Mouse (Mus musculus) thymus, adult 18-20 months (tissue): ENCODE data around the gene Atg2a.

Source experiments
- DNase-seq, 2 experiments: peaks; one replicate each; pipeline ENCODE4 v3.0.0; 2022; ENCODE audit warnings: mixed read lengths in 2 of 2

Gene Atg2a

DNA sequence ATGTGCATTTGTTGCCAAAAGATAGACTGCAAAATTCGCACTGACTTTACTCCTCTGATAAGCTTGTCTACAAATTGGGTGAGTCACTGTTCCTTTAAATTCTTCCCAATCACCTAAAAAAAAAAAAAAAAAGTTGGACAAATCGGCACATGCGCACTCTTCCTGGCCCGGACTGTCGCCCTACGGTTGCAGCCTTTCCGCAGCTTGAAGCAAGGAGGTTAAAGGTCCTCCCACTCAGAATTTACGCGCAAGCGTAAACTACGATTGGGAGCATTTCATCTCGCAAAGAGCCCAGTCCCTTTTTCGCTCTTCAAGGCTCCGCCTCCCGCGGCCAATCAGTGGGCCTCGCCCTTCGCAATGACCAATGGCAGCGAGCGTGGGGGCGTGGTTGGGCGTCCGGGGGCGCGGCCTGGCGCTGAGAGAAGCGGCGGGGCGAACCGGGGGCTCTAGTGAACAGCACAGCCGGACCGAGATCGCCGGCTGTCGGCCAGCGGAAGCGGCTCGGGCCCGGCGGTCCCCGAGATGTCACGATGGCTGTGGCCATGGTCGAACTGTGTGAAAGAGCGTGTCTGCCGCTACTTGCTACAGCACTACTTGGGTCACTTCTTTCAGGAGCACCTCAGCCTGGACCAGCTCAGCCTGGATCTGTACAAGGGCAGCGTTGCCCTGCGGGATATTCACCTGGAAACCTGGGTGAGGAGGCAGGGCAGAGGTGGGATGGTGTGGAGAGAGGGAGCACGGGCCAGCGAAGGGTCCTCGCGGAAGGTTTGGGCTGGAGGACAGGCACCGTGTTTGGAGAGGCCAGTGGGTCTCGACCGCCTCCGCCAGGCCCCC is at the start of gene Atg2a:
Gene Atg2a (plus strand): TSS at position 395 of the 834 bp plus-strand sequence.
- DNase-seq = peak; percentile 97 to 99

- DNase-seq = no peak
Observed at GRCm38 (mm10) chr19:6204265-6204664, 37.2 kb upstream of the Atg2a start.

DNA sequence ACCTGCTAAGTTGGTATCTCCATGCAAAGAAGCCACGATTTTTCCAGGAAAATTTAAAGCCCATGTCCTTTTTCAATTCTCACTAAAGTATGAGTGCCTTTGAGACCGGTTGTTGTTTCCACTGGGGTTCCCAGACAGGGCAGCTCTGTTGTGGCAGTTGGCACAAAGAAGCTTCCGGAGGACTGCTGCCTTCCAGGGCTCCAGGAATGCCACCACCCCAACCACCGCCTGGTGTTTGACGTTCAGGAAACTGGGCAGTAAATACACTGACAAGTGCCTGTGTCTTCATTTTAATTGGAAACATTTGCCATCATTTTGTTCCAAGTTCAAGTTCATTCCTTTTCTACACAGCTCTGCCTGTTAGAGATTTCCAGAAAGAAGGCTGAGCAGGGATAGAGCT is 34.8 kb upstream of the Atg2a start:
- DNase-seq = no peak

- DNase-seq = no peak
Observed at GRCm38 (mm10) chr19:6216046-6216705, 25.3 kb upstream of the Atg2a start.

GRCm38 (mm10) chr19:6218606-6219005 is 22.9 kb upstream of the Atg2a start:
- DNase-seq = no peak

DNA sequence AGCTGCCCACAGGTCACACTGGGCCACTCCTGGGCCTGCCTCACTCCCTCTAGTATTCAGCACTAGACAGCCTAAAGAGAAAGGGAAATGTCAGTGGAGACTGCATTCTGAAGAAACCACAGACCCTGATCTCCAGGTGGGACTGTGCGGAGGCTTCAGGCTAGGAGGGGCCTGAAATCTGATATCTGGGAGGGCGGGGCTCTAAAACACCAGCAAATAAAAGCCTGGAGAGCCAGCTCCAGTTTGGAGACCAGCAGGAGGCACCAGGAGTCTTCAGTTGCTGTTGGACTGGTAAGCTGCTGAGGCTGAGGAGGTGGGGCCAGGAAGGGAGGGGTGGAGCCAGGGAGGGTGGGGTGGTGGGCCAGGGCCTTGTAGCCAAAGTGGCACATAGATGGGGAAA is 15.3 kb upstream of the Atg2a start, which contains the start of gene Gpha2:
Gene Gpha2 (plus strand): TSS at position 246 of the 400 bp plus-strand sequence.
- DNase-seq = no peak

DNA sequence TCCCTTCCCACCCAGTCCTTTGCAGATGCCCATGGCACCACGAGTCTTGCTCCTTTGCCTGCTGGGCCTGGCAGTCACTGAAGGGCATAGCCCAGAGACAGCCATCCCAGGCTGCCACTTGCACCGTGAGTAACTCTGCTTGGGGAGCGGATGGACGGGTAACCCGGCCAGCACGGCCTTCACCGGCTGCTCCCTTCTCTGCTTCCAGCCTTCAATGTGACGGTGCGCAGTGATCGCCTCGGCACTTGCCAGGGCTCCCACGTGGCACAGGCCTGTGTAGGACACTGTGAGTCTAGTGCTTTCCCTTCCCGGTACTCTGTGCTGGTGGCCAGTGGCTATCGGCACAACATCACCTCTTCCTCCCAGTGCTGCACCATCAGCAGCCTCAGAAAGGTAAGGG is 14.7 kb upstream of the Atg2a start:
- DNase-seq = no peak

DNA sequence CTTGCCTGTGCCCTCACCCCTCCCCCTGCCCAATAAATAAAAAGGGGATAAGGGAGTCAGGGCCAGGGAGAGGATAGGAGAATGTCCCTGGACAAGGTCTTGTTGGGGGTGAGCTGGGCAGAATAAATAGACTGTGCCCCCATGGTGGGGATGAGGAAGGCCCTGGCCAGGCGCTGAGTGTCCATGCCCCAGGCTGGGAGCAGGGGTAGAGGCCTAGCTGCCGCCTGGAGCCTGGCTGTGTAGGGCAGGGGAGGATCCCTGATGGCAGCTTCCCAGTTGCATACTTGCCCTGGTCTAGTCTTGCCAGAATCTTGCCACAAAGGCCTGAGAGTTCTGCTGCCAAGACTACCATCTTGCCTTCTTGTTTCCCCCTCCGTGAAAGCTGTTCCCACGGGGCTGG is 13.6 kb upstream of the Atg2a start:
- no peak for DNase-seq

DNA sequence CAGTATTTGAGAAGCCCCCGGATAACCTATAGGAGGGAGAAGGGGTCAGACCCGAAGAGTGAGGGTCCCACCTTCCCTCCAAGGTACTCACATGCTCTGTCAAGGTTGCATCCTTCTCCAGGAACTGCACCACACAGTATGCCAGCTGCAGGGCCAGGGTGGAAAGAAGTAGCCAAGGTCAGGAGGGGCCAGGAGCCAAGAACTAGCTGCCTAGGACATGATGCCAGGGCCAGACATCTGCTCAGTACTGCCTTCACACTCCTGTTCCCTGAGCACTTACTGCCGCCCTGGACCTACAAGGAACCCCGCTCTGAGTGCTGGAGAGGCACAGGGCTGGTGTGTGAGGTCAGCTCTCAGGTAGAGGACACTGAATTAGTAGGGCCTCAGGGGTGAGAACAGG is 11.1 kb upstream of the Atg2a start:
- DNase-seq = no peak

DNA sequence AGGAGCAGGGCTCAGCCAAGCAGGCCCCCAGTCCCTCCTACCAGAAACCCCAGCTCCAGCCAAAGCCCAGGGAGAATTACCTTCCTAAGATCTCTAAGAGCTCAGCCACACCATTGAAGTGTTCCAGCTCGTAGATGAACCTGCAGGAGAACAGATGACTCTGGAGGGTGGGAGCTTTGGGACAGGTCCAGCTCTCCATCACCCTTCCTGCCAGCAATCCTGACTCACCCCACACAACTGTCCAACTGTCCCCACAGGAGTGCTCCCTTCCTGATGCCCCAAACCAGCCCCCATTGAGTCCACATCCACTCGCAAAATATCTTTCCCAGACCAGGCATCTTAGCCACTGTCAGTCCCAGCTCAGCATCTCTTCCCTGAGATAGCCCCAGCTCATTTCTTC is 10.4 kb upstream of the Atg2a start:
- no peak for DNase-seq

DNA sequence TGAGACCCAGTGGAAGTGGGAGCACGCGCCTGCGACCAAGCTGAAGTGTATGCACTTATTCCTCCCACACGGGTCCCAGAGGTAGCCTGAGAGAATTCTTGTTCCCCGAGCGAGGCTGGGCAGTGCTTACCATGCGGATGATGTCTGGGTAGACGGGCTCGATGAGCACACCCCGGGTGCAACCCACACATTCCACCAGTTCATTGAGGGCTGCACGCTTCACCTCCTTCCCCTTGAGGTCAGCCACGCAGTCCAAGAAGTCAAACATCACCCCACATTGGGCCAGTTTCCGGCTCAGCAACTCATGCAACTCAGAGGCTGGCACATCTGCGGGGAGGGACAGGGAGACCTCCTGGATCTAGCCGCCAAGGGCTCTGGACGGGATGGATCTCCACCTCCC is 7.8 kb upstream of the Atg2a start:
- DNase-seq = no peak

DNA sequence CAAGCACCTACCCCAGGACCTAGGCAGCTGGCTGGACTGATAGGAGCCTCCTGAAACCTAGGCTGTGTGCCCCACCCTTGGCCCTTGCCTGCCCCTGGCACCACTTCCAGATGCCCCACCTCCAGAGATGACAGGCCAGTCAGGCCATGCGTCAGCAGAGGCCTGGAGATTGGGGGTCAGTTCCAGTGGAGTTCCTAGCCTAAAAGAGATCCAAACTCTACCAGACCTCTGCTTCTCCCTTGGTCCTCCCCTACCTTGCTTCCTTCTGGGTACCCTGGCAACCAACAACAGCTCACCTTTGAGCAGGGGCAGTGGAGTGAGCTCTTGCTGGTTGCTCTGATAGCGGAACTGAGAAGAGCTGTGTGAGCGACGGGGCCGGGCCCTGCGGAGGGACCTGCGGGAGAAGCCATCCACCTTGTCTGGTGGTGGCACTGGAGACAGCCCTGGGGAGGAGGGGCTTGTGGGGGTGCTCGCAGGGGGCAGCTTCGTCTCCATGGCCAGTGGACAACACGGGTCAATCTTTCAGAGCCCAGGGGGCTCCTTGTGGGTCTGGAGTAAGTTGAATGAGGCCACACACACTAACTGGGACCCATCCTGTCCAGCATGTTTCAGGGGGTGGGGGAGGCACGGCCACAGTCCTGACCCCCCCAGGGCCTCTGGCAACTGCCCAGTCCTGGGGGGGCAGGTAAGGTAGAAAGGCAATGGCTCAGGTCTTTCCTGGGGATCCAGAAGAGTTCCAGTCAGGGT is 7.0 kb upstream of the Atg2a start:
- no peak for DNase-seq

- DNase-seq = peak; percentile 95 to 96
Observed at GRCm38 (mm10) chr19:6235084-6236052, 6.1 kb upstream of the Atg2a start, which contains the start of gene Ppp2r5b. Ppp2r5b (minus strand) TSS chr19:6235872.

GRCm38 (mm10) chr19:6236053-6236441 is 5.4 kb upstream of the Atg2a start:
- peak; percentile 78 to 89 for DNase-seq

GRCm38 (mm10) chr19:6236842-6237241 is 4.6 kb upstream of the Atg2a start:
- no peak for DNase-seq

- DNase-seq = no peak
Observed at GRCm38 (mm10) chr19:6238740-6239139, 2.7 kb upstream of the Atg2a start.

- DNase-seq = no peak
Observed at GRCm38 (mm10) chr19:6240136-6240535, 1.3 kb upstream of the Atg2a start.

- DNase-seq = no peak
Observed at GRCm38 (mm10) chr19:6240725-6241124, 743 bp upstream of the Atg2a start.

DNA sequence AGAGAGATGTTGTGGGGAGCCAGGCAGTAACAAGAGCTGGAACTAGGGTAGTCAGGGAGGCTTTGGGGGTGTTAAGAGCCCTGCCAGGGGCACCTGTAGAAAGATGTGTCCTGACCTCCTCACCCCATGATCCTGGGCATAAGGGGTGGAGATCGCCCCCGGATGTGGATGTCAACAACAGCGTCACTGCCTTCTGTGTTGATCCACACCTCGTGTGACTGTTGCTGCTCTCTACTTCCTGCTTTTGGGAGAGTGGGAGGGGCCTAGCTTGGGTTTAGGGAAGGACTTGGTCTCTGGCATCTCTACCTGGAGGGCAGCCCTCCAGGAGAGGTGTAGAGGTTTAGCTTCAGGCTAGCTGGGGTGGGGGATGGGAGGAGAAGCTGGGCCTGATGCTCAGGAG is 813 bp downstream of the Atg2a start:
- DNase-seq = peak; percentile 42 to 71

DNA sequence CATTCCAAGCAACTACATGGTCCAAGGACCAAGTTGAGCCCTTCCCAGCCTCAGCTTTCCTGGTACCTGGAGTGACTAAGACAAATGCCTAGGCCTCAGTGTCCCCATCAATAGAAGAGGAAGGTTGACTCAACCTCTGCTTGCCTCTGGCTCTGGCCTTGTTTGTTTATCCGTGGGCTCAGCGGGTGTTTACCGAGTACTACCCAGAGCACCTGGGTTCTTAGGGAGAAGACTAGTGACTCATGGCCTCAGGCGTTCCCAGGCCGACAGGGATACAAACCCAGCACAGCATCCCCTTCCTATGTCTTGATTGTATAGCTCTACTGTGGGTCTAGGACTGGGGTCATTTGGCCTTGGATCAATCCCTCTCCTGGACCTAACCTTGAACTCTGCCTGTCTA is 1.8 kb downstream of the Atg2a start:
- no peak for DNase-seq

GRCm38 (mm10) chr19:6245806-6246205 is 4.3 kb downstream of the Atg2a start:
- DNase-seq = no peak
